Comparison of ENCODE assay signal across 10 mouse cellular contexts in genomic region chr1:171129251-171129650, GRCm38 (mm10). TPM values are rescaled to one million over a fixed set of nuclear protein-coding genes. Genes with fewer than 3 reads are reported as not detected.
A peak's percentile ranks its signal among the peaks of the same experiment; 100 is the strongest.
DNase-seq lines count a peak whose midpoint lies in the region; ATAC-seq and TF ChIP-seq lines count a peak whose summit lies in the region.
"Had no signal": no experiment of that assay in that cellular context is flagged by ENCODE, and none has a peak within 500 bp of the region (broad histone marks: within the 10 kb centered on the region; RNA-seq: fewer than 3 reads in every experiment).

No protein-coding gene starts in this region.

- no peaks in the 10 kb centered on the region for H3K27me3 ChIP-seq in stomach, postnatal 0 days (ENCODE audit: control insufficient read depth, insufficient read depth, low read length)
- H3K27me3 ChIP-seq: limb, embryonic 12.5 days; neural tube, embryonic 12.5 days had no signal

- H3K4me1 ChIP-seq in stomach, postnatal 0 days (replicated peaks; ENCODE audit: control insufficient read depth, insufficient read depth), result no peaks in the 10 kb centered on the region
- H3K4me1 ChIP-seq: limb, embryonic 12.5 days; neural tube, embryonic 12.5 days had no signal

- H3K9ac ChIP-seq in stomach, postnatal 0 days (ENCODE audit: low read length), result no peak overlapping the region
- H3K9ac ChIP-seq: limb, embryonic 12.5 days; neural tube, embryonic 12.5 days had no signal

- H3K36me3 ChIP-seq in stomach, postnatal 0 days (ENCODE audit: control insufficient read depth, insufficient read depth, low read length), result peaks cover 27% of the 10 kb centered on the region; the same call in 1 of the 2 replicates

- TF ChIP-seq EP300 in stomach, postnatal 0 days (optimal IDR thresholded peaks at IDR 0.05), result no peak

- no peak overlapping the region for H3K4me2 ChIP-seq in stomach, postnatal 0 days (replicated peaks; ENCODE audit: low read depth)
- H3K4me2 ChIP-seq: limb, embryonic 12.5 days; neural tube, embryonic 12.5 days had no signal

- H3K4me3 ChIP-seq in stomach, postnatal 0 days (ENCODE audit: low read depth, low read length), result no peak overlapping the region
- H3K4me3 ChIP-seq: erythroblast, embryonic 14.5 days; limb, embryonic 12.5 days; neural tube, embryonic 12.5 days had no signal

- TF ChIP-seq CTCF in stomach, postnatal 0 days (IDR thresholded peaks at IDR 0.05; ENCODE audit: low read depth), result peak; percentile 35

- 66% methylated on average over 7 of the region's 7 CpGs for WGBS in stomach, postnatal 0 days

- no peak; the same call in 1 of the 2 replicates for ATAC-seq in stomach, postnatal 0 days (ENCODE audit: low FRiP score, low TSS enrichment)

- peak; percentile 7 for DNase-seq in lung, postnatal 10 days
- no peak for DNase-seq in lung, postnatal 36 days
- peak; percentile 59 to 74 for DNase-seq in heart, adult 9 months (ENCODE audit: low spot score in 2 of 2)
- DNase-seq in kidney, postnatal 4 days, result peak; percentile 56 to 75
- DNase-seq in stomach, postnatal 0 days (ENCODE audit: low spot score), result no peak
- DNase-seq in retina, embryonic 14.5 days (ENCODE audit: low spot score), result no peak
- no peak for DNase-seq in thymus, postnatal 10 days (ENCODE audit: low spot score in 2 of 2)

- H3K27ac ChIP-seq in stomach, postnatal 0 days (replicated peaks), result no peak overlapping the region
- H3K27ac ChIP-seq: limb, embryonic 12.5 days; neural tube, embryonic 12.5 days had no signal

- no peaks in the 10 kb centered on the region for H3K9me3 ChIP-seq in stomach, postnatal 0 days (ENCODE audit: control insufficient read depth, low read length)
- H3K9me3 ChIP-seq: limb, embryonic 12.5 days; neural tube, embryonic 12.5 days had no signal

RNA-seq across cellular contexts. Expression of gene Cfap126, which starts 15.5 kb away (rescaled TPM):
- polyA plus RNA-seq in stomach, postnatal 0 days (2015; fragmentation: Nextera tagmentation; extraction: Ambion mirVana), result 3.7 and 4.0 TPM in 2 replicates

RNA-seq across cellular contexts. Expression of gene Sdhc, which starts 21.2 kb away (rescaled TPM):
- 238 and 277 TPM in 2 replicates for polyA plus RNA-seq in stomach, postnatal 0 days (2015; fragmentation: Nextera tagmentation; extraction: Ambion mirVana)

RNA-seq across cellular contexts. Expression of gene Mpz, which starts 21.3 kb away (rescaled TPM):
- 1.5 and 2.7 TPM in 2 replicates for polyA plus RNA-seq in stomach, postnatal 0 days (2015; fragmentation: Nextera tagmentation; extraction: Ambion mirVana)
- polyA plus RNA-seq: erythroblast, embryonic 14.5 days had no signal

Comparison
In these comparisons a context has a peak if more than half of its experiments do, and no peak if none do; other contexts are left out.
1. DNase-seq: peak in lung, postnatal 10 days (single experiment), heart, adult 9 months (2 of 2) and kidney, postnatal 4 days (2 of 2); none in lung, postnatal 36 days (single experiment), stomach, postnatal 0 days (single experiment), retina, embryonic 14.5 days (single experiment) and thymus, postnatal 10 days (0 of 2).